Mouse (Mus musculus): ENCODE measurements around the gene Ccdc186. TPM values are rescaled to one million over a fixed set of nuclear protein-coding genes. Genes with fewer than 3 reads are reported as not detected.
A peak's percentile ranks its signal among the peaks of the same experiment; 100 is the strongest.
"Not testable (repeated sequence)": the region's sequence is repeated elsewhere in the genome, so short reads cannot be mapped to it uniquely, and the experiment has no call there.

Gene Ccdc186
- total RNA-seq, 2 experiments from 2014 or later = 39.0 to 44.1 TPM

- no peak for DNase-seq (ENCODE audit: extremely low spot score in 1 of 2, low spot score in 2 of 2)
Observed at GRCm38 (mm10) chr19:56807122-56807521, 14.9 kb downstream of the Ccdc186 start.

GRCm38 (mm10) chr19:56805366-56805765 lies 16.6 kb downstream of the Ccdc186 start:
- intact Hi-C loops (cut with DNase I) = no loop called here
- no peak for DNase-seq (ENCODE audit: extremely low spot score in 1 of 2, low spot score in 2 of 2)

More at GRCm38 (mm10) chr19:56807122-56807521, 14.9 kb downstream of the Ccdc186 start:
- intact Hi-C loops (cut with DNase I) = no loop called here

GRCm38 (mm10) chr19:56802352-56802746 lies 19.6 kb downstream of the Ccdc186 start:
- no peak for DNase-seq (ENCODE audit: extremely low spot score in 1 of 2, low spot score in 2 of 2)
- intact Hi-C loops (cut with DNase I) = no loop called here

DNA sequence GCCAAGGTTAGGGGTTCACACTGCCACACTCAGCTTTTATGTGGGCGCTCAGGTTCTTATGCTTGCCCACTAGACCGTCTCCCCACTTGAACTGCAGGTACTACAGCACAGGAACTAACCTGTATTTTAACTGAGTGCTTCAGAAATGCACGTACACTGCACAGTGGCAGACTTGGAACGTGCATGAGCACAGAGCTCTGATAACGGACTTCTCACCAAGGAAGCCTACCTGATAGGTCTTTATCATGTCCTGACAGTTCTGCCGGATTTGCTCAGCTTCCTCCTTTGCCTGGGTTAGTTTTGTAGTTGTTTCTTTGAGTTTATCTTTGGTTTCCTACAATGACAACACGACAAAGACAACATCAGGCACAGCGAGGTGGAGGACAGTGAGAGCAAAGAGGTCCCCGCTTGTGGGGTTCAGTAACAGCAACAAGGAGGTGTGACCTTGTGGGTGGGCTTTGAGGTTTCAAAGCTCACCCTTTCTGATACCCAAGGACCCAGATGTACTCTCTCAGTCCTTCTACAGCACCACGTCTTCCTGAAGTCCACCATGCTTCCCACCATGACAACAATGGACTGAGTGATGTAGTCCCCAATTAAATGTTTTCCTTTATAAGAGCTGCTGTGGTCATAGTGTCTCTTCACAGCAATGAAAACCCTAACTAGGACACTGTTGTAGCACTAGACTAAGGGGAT lies 20.2 kb downstream of the Ccdc186 start:
- intact Hi-C loops (cut with DNase I) = no loop called here
- DNase-seq (ENCODE audit: extremely low spot score in 1 of 2, low spot score in 2 of 2) = no peak

DNA sequence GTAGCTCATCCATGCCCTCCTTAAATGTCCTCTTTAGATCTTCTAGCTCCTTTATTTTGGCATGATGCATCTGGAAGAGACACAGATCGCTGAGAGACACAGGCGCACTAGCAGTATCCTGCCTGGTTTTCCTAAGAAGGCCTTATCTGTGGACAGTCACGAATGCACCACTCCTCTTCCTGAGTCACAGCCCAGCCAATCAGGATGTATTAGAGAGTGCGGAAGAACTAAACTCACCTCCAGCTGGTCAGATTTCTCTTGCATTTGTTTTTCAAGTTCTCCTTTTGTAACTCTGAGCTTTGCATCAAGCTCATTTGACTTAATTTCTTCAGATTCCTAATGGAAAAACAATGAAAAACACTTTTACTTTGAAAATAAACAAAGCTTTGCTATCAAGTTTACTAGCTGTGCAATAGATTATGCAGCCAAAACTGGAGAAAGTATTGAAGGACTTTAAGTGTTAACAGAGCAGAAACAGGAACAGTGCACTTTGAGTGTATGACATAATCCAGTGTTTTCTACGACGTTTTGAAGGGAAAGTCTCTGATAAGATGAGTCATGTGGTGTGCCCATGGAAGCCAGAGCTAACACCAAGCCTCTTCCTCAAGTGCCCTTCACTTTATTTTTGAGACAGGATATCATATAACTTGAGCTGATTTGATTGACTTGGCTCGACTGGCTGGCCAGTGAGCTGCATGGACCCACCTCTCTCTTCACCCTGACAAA lies 20.9 kb downstream of the Ccdc186 start:
- no peak for DNase-seq (ENCODE audit: extremely low spot score in 1 of 2, low spot score in 2 of 2)
- intact Hi-C loops (cut with DNase I) = no loop called here

DNA sequence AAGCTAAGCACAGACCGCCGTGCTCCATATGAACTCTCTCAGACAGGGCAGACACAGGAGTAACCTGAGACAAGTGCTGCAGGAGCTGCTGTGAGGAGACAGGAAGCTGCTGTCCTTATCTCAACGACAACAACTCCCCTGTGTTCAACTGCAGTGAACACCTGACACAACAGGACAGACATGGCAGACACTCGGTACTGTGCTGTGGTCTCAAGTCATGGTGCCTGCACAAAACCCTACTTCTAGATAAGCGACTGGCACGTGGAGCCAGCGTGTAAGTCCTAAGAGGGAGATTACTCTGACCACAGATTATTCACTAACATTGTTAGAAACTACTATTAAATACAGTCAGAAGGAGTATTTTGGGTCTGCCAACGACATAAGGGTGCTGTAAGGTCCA lies 21.8 kb downstream of the Ccdc186 start:
- intact Hi-C loops (cut with DNase I) = no loop called here
- DNase-seq (ENCODE audit: extremely low spot score in 1 of 2, low spot score in 2 of 2) = no peak

DNA sequence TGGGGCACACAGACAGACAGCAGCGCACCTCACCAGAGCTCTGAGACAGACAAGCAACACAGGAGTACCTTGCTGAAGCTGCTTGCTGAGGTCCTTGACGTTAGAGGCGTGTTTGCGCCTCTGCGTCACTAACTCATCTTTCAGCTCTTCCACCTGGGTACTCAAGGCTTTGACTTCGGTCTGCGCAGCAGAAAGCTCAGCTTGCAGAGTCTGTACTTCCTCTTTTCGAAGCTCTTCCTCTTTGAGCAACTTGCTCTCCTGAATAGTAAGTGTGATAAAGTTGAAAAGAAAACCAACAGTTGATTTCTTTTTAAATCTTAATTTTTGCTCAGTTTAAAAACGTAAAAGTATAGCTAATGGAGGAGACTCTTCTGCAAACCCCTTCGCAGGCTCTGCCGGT lies 24.6 kb downstream of the Ccdc186 start:
- DNase-seq (ENCODE audit: extremely low spot score in 1 of 2, low spot score in 2 of 2) = no peak
- intact Hi-C loops (cut with DNase I) = no loop called here

GRCm38 (mm10) chr19:56788952-56789351 lies 33.0 kb downstream of the Ccdc186 start:
- DNase-seq (ENCODE audit: extremely low spot score in 1 of 2, low spot score in 2 of 2) = no peak
- intact Hi-C loops (cut with DNase I) = no loop called here

DNA sequence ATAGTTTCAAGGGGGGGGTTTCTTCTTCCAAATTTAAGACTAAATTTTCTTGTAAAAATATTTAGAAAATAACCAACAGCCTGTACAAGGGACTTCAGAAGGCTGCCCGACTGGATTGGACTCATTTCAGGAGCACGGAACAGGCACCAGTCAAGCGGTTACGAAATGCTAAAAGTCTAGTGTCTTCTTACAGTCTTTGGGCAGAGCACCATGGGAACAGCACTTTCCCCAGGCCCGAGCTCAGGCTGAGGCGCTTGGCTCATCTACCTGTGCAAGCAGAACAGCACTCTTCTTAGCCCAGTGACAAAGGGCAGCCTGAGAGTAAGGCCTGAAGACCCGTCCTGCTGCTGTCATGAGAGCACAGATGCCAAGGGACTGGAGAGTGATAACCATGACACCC lies 34.1 kb downstream of the Ccdc186 start:
- DNase-seq (ENCODE audit: extremely low spot score in 1 of 2, low spot score in 2 of 2) = no peak
- intact Hi-C loops (cut with DNase I) = no loop called here

DNA sequence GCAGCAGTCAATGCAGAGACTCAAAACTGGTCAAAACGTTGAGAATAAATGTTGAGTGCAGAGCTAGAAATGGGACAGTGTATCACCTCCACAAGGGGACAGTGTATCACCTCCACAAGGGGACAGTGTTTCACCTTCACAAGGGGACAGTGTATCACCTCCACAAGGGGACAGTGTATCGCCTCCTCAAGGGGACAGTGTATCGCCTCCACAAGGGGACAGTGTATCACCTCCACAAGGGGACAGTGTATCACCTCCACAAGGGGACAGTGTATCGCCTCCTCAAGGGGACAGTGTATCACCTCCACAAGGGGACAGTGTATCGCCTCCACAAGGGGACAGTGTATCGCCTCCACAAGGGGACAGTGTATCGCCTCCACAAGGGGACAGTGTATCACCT lies 43.5 kb downstream of the Ccdc186 start:
- intact Hi-C loops (cut with DNase I) = loop anchor here (5.0 kb wide), 2 partner anchors 211 to 356 kb away; no protein-coding TSS in a partner anchor
- DNase-seq (ENCODE audit: extremely low spot score in 1 of 2, low spot score in 2 of 2) = not testable (repeated sequence)

- peak; percentile 52 to 56 for DNase-seq (ENCODE audit: extremely low spot score in 1 of 2, low spot score in 2 of 2)
- intact Hi-C loops (cut with DNase I) = loop anchor here (5.0 kb wide), 2 partner anchors 210 to 355 kb away; no protein-coding TSS in a partner anchor
Observed at GRCm38 (mm10) chr19:56776719-56777382, 45.1 kb downstream of the Ccdc186 start.

DNA sequence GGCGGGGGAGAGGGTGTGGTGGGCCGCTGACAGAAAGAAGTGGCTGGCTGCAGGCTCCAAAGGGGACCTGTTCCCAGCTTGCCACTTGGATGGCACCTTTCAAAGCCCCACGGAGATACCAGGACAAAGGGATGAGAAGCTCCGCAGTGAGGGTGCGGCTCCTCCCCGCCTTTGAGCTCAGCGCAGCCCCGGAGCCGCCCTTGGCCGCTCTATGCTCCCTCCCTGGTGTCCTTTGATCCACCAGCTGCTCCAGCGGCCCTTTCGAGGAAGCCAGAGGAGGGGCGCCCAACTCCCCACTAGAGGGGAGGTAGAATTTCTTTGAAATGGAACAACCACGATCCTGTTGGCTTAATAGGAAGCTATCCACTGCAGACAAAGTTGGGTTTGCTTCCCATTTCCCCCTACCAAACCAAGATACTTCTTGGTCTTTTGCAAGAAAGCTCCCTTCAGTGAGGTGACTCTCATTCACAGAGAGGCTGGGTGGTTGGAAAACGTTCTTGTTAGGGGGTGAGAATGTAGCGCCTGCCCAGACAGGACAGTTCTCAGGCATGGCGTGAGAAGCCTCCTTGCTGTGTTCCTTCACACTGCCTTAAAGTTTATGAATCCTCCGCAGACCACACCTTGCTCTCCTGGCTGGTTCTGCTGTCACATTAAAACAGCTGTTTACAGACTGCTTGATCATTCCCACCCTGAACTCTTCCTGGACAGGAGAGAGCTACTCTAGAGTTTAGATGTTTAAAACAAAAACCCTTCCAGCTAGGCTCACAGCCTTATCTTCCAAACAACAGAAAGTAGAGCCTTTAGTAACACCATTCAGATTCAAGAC lies 45.9 kb downstream of the Ccdc186 start:
- peak in 1 of 2 experiments; percentile 35 for DNase-seq (ENCODE audit: extremely low spot score in 1 of 2, low spot score in 2 of 2)
- intact Hi-C loops (cut with DNase I) = loop anchor here (5.0 kb wide), 2 partner anchors 209 to 354 kb away; no protein-coding TSS in a partner anchor

DNA sequence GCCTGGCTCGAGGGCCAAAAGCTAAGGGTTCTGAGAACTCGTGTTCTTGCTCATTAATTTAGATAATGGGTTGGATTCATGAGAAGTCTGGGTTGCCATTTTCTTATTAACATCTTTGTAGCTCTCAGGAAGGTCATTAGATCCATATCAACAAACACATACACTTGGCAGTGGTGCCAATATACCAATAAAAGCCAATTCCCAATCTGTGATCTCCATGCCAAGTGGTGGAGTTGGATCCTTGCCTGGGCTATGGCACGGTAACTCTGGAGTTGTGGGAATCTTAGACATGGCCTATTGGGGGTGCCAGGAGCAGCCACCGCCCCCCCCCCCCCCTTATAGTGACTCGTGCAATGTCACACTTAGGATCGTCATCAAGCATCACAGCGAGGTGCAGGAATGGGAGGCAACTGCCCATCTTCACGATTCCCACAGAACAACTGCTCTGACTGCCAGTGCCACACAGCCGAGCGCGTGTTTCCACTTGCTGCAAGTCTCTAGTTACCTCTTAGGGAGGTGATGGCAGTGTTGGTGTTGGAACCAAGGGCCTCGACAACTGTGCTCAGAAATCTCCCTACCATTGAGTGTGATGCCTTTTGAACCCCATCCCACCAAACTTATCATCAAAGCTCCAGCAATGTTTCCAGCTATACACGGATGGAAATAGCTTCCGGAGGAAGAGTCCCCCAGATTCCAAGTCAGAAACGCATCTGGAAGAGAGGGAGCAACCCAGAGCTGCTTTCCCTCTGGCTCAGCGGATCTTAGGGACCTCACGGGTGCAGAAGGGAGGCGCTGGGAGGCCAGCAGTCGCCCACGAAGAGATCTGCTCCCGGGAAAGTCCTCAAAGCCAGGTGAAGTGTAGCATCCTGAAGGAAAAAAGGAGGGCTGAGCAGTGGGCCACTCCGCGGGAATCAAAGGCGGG lies 46.8 kb downstream of the Ccdc186 start:
- DNase-seq (ENCODE audit: extremely low spot score in 1 of 2, low spot score in 2 of 2) = no peak
- intact Hi-C loops (cut with DNase I) = loop anchor here (5.0 kb wide), 3 partner anchors 53 to 353 kb away; partner anchors contain the start of gene Adrb1

DNA sequence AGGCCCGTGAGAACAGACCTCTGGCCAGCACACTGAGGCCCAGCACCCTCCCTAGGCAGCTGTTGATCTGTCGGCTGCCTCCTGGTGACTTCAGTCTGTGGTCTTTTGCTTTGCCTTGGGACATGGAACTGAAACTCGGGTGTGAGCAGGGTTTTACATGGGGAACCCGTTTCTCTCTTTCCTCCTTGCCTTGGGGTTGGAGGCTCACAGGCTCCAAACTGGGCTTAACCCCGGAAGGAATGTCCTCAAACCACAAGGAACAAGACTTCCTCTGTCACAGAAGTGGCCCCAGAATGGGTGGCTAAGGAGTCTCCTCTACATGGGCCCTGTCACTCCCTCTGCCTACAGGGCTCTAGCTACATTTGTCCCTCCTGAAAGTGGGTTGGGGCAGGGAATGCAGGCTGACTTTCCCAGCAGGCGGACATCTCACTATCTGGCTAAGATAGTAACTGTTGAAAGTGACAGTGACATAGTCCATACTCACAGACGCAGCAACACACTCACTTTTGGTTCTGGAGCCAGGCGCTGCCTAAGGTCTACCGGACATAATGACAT lies 47.5 kb downstream of the Ccdc186 start:
- no peak for DNase-seq (ENCODE audit: extremely low spot score in 1 of 2, low spot score in 2 of 2)
- intact Hi-C loops (cut with DNase I) = loop anchor here (5.0 kb wide), 1 partner anchor 52 kb away; the partner anchor contains the start of gene Adrb1

GRCm38 (mm10) chr19:56773393-56773971 lies 48.5 kb downstream of the Ccdc186 start:
- no peak for DNase-seq (ENCODE audit: extremely low spot score in 1 of 2, low spot score in 2 of 2)
- intact Hi-C loops (cut with DNase I) = loop anchor here (5.0 kb wide), 1 partner anchor 51 kb away; the partner anchor contains the start of gene Adrb1

DNA sequence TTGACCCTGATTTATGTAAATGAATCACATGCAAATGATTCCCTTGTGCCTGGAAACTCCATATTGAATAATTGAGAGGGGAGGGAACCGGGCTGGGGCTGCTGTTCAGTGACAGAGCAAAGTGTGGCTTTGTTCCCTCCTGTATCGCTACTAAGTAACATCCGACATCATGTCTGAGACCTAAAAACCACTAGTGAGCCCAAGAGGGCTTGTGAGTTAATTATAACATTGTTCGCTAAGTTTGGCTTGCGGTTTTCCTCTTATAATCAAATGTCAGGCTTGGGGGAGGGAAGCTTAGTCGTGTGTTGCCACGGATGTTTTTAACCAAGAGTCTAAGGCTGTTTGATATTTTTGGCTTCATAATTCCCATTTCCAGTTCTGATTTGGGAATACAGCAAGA lies 49.8 kb downstream of the Ccdc186 start:
- intact Hi-C loops (cut with DNase I) = loop anchor here (5.0 kb wide), 1 partner anchor 50 kb away; the partner anchor contains the start of gene Adrb1
- no peak for DNase-seq (ENCODE audit: extremely low spot score in 1 of 2, low spot score in 2 of 2)

GRCm38 (mm10) chr19:56769024-56769423 lies 53.0 kb downstream of the Ccdc186 start:
- peak in 1 of 2 experiments; percentile 40 for DNase-seq (ENCODE audit: extremely low spot score in 1 of 2, low spot score in 2 of 2)
- intact Hi-C loops (cut with DNase I) = no loop called here

All from left cerebral cortex, postnatal 10 days (tissue).